Mouse (Mus musculus) midbrain, embryonic 15.5 days (tissue): ENCODE results near the gene Kmt2b. TPM values are rescaled to one million over a fixed set of nuclear protein-coding genes. Genes with fewer than 3 reads are reported as not detected.

Experiments used
- ATAC-seq: fragments of 200-750 bp; cut with Nextera tagmentation; replicated peaks from 2 replicates; pipeline ENCODE4 v1.8.0; 2017; ENCODE audit warnings: moderate TSS enrichment
- H3K27ac ChIP-seq: fragments of 300-500 bp; sonication (generic); 2 replicates; pipeline ENCODE4 v1.5.1; 2015; ENCODE audit warnings: mild to moderate bottlenecking, inconsistent platforms
- H3K27me3 ChIP-seq: fragments of 300-500 bp; sonication (generic); replicated peaks from 2 replicates; pipeline ENCODE4 v1.6.1; 2015; ENCODE audit warnings: inconsistent platforms
- H3K36me3 ChIP-seq: fragments of 300-500 bp; sonication (generic); replicated peaks from 2 replicates; pipeline ENCODE4 v1.6.1; 2015; ENCODE audit warnings: inconsistent platforms
- H3K4me1 ChIP-seq: fragments of 300-500 bp; sonication (generic); 2 replicates; pipeline ENCODE4 v1.6.1; 2015; ENCODE audit warnings: inconsistent platforms
- H3K4me2 ChIP-seq: fragments of 300-500 bp; sonication (generic); 2 replicates; pipeline ENCODE4 v1.6.1; 2015; ENCODE audit warnings: inconsistent platforms, mild to moderate bottlenecking, moderate library complexity
- H3K4me3 ChIP-seq: fragments of 300-500 bp; sonication (generic); 2 replicates; pipeline ENCODE4 v1.5.1; 2015; ENCODE audit warnings: mild to moderate bottlenecking, inconsistent platforms
- H3K9ac ChIP-seq: fragments of 300-500 bp; sonication (generic); 2 replicates; pipeline ENCODE4 v1.6.1; 2015; ENCODE audit warnings: mild to moderate bottlenecking, inconsistent platforms
- H3K9me3 ChIP-seq: fragments of 300-500 bp; sonication (generic); 2 replicates; pipeline ENCODE4 v1.6.1; 2016; ENCODE audit warnings: inconsistent platforms
- WGBS: fragments of 180-500 bp; shearing (Covaris S2); methylation state at CpG from one replicate; pipeline ENCODE4 v1.1.7; 2015; ENCODE audit warnings: mixed read lengths; 5-methylcytosine and 5-hydroxymethylcytosine counted together
- microRNA-seq: library from miRNA; unstranded; fragments of <30 nt; microRNA quantifications from one replicate; pipeline ENCODE4, GENCODE M21; 2016
- polyA plus RNA-seq: library from polyadenylated mRNA; unstranded; fragments of >200 nt; fragmentation: Nextera tagmentation; extraction: Ambion mirVana; gene quantifications from 2 replicates; pipeline ENCODE4 v1.2.1, GENCODE M21; 2015

The Kmt2b gene
- polyA plus RNA-seq, 1 experiment from 2014 or later: 12.1 TPM

- H3K4me2 ChIP-seq: no peak overlapping the region
- H3K9ac ChIP-seq: no peak overlapping the region
- peaks cover 24% of the 10 kb centered on the region; the same call in 1 of the 2 replicates for H3K36me3 ChIP-seq
- H3K4me1 ChIP-seq: peaks cover 9% of the 10 kb centered on the region; the same call in 1 of the 2 replicates
- no peaks in the 10 kb centered on the region for H3K27me3 ChIP-seq
- no peak for ATAC-seq
- H3K9me3 ChIP-seq: no peaks in the 10 kb centered on the region
- H3K4me3 ChIP-seq: no peak overlapping the region
- WGBS: 42% methylated on average over 4 of the region's 4 CpGs
- no peak overlapping the region for H3K27ac ChIP-seq
Observed at GRCm38 (mm10) chr7:30520396-30520795, 68.1 kb downstream of the Kmt2b start.

Small RNA genes lying within 50 kb of the gene (microRNA-seq; reads per million reads assigned to microRNA genes)
- gene Gm38670 (0.92 reads per million), gene Mir3569 (not detected)

Other genes starting within 250 kb of the Kmt2b start
- gene Lrfn3, start 226.0 kb downstream of the Kmt2b start, polyA plus RNA-seq: 16.3 and 17.9 TPM in 2 replicates
- 27.8 and 36.6 TPM in 2 replicates for gene Tyrobp, start 175.0 kb downstream of the Kmt2b start, polyA plus RNA-seq
- gene Hcst, start 168.9 kb downstream of the Kmt2b start, polyA plus RNA-seq: 0.53 and 0.59 TPM in 2 replicates
- 2.4 and 2.8 TPM in 2 replicates for gene Nfkbid, start 167.0 kb downstream of the Kmt2b start, polyA plus RNA-seq
- 790 and 817 TPM in 2 replicates for gene Aplp1, start 143.2 kb downstream of the Kmt2b start, polyA plus RNA-seq
- 1.3 and 2.7 TPM in 2 replicates for gene Kirrel2, start 131.0 kb downstream of the Kmt2b start, polyA plus RNA-seq
- 0.41 and 0.61 TPM in 2 replicates for gene Nphs1, start 130.4 kb downstream of the Kmt2b start, polyA plus RNA-seq
- not detected in 2 replicates for gene Prodh2, start 95.1 kb downstream of the Kmt2b start, polyA plus RNA-seq
- 144 and 158 TPM in 2 replicates for gene Arhgap33, start 53.7 kb downstream of the Kmt2b start, polyA plus RNA-seq
- 7.8 and 9.9 TPM in 2 replicates for gene Hspb6, start 36.5 kb downstream of the Kmt2b start, polyA plus RNA-seq
- gene Proser3, start 36.4 kb downstream of the Kmt2b start, polyA plus RNA-seq: 7.7 and 9.4 TPM in 2 replicates
- gene Lin37, start 28.9 kb downstream of the Kmt2b start, polyA plus RNA-seq: 53.6 and 63.8 TPM in 2 replicates
- gene U2af1l4, start 25.4 kb downstream of the Kmt2b start, polyA plus RNA-seq: 87.2 and 90.7 TPM in 2 replicates
- 18.5 and 20.7 TPM in 2 replicates for gene Gm49396, start 25.4 kb downstream of the Kmt2b start, polyA plus RNA-seq
- 121 and 123 TPM in 2 replicates for gene Psenen, start 25.1 kb downstream of the Kmt2b start, polyA plus RNA-seq
- gene Igflr1, start 23.3 kb downstream of the Kmt2b start, polyA plus RNA-seq: 8.0 and 8.1 TPM in 2 replicates
- 0.36 and 0.41 TPM in 2 replicates for gene Zbtb32, start 10.2 kb upstream of the Kmt2b start, polyA plus RNA-seq
- 0.51 and 0.58 TPM in 2 replicates for gene Upk1a, start 24.1 kb upstream of the Kmt2b start, polyA plus RNA-seq
- 1,061 and 1,083 TPM in 2 replicates for gene Cox6b1, start 37.4 kb upstream of the Kmt2b start, polyA plus RNA-seq
- gene Etv2, start 47.1 kb upstream of the Kmt2b start, polyA plus RNA-seq: not detected in 2 replicates
- gene Rbm42, start 61.6 kb upstream of the Kmt2b start, polyA plus RNA-seq: 145 and 149 TPM in 2 replicates
- gene Haus5, start 76.3 kb upstream of the Kmt2b start, polyA plus RNA-seq: 28.1 and 29.7 TPM in 2 replicates
- gene Pmis2, start 82.9 kb upstream of the Kmt2b start, polyA plus RNA-seq: not detected in 2 replicates
- gene 2200002J24Rik, start 110.2 kb upstream of the Kmt2b start, polyA plus RNA-seq: not detected in 2 replicates
- gene Atp4a, start 123.5 kb upstream of the Kmt2b start, polyA plus RNA-seq: 1.7 and 1.8 TPM in 2 replicates
- gene Tmem147, start 140.8 kb upstream of the Kmt2b start, polyA plus RNA-seq: 242 and 252 TPM in 2 replicates
- gene Gapdhs, start 155.0 kb upstream of the Kmt2b start, polyA plus RNA-seq: 0.72 and 1.6 TPM in 2 replicates
- gene Sbsn, start 162.7 kb upstream of the Kmt2b start, polyA plus RNA-seq: 2.4 and 3.0 TPM in 2 replicates
- 1.2 and 3.4 TPM in 2 replicates for gene Dmkn, start 175.0 kb upstream of the Kmt2b start, polyA plus RNA-seq
- gene Krtdap, start 199.2 kb upstream of the Kmt2b start, polyA plus RNA-seq: 4.4 TPM in 1 of 2 replicates, not detected in the other
- not detected in 2 replicates for gene Ffar2, start 235.0 kb upstream of the Kmt2b start, polyA plus RNA-seq